Mouse (Mus musculus): ENCODE measurements at regions not wholly inside any gene's neighbourhood (a gene's known extent, or its start where the extent isn't known, plus 50 kb on each side); places are given as distances from the start of the nearest gene placed in this dataset.

GRCm38 (mm10) chr3:114744206-114744605 lies 159.7 kb upstream of the Olfm3 start:
- no peak for TF ChIP-seq POLR2A (IDR thresholded peaks at IDR 0.05; ENCODE audit: borderline replicate concordance, extremely low read depth, insufficient read depth, insufficient read length, poor library complexity, severe bottlenecking)
- no peak for TF ChIP-seq CTCF (IDR thresholded peaks at IDR 0.05; ENCODE audit: borderline replicate concordance, extremely low read depth, insufficient read depth, insufficient read length)

Measured in brain, embryonic 14.5 days (tissue).